Mouse (Mus musculus) kidney, postnatal 25 days (tissue): ENCODE measurements around the gene Hpca.

Experiments used
- DNase-seq, 2 experiments: peaks; one replicate each; pipeline ENCODE4 v3.0.0; 2021; ENCODE audit warnings: mixed read lengths in 2 of 2

The Hpca gene

GRCm38 (mm10) chr4:129136189-129136578 is 14.3 kb upstream of the Hpca start:
- DNase-seq: no peak

- DNase-seq: no peak
Measured at GRCm38 (mm10) chr4:129135637-129136036, 13.8 kb upstream of the Hpca start.

GRCm38 (mm10) chr4:129134799-129135585 is 13.2 kb upstream of the Hpca start:
- DNase-seq: peak; percentile 73 to 88

- DNase-seq: peak; percentile 32 to 70
Measured at GRCm38 (mm10) chr4:129130755-129131303, 9.0 kb upstream of the Hpca start.

GRCm38 (mm10) chr4:129130149-129130548 is 8.3 kb upstream of the Hpca start:
- peak in 1 of 2 experiments; percentile 40 for DNase-seq

GRCm38 (mm10) chr4:129129387-129129786 is 7.6 kb upstream of the Hpca start:
- DNase-seq: no peak

- DNase-seq: no peak
Measured at GRCm38 (mm10) chr4:129128582-129129338, 6.9 kb upstream of the Hpca start.

GRCm38 (mm10) chr4:129125736-129126451 is 4.1 kb upstream of the Hpca start:
- peak; percentile 29 to 58 for DNase-seq

GRCm38 (mm10) chr4:129124652-129125146 is 2.9 kb upstream of the Hpca start:
- DNase-seq: no peak

GRCm38 (mm10) chr4:129122719-129123118 is 883 bp upstream of the Hpca start:
- no peak for DNase-seq

GRCm38 (mm10) chr4:129122107-129122506 is 271 bp upstream of the Hpca start:
- DNase-seq: no peak

- peak; percentile 71 for DNase-seq
Measured at GRCm38 (mm10) chr4:129120520-129121445, 1.1 kb downstream of the Hpca start.

GRCm38 (mm10) chr4:129119708-129120107 is 2.1 kb downstream of the Hpca start:
- no peak for DNase-seq

GRCm38 (mm10) chr4:129117720-129118510 is 3.9 kb downstream of the Hpca start:
- no peak for DNase-seq

- DNase-seq: no peak
Measured at GRCm38 (mm10) chr4:129116703-129117102, 5.1 kb downstream of the Hpca start.

GRCm38 (mm10) chr4:129113083-129113988 is 8.5 kb downstream of the Hpca start:
- DNase-seq: peak; percentile 61 to 75

GRCm38 (mm10) chr4:129112231-129112630 is 9.6 kb downstream of the Hpca start:
- no peak for DNase-seq

GRCm38 (mm10) chr4:129111350-129111749 is 10.5 kb downstream of the Hpca start:
- no peak for DNase-seq

GRCm38 (mm10) chr4:129110804-129111203 is 11.0 kb downstream of the Hpca start:
- DNase-seq: no peak

- DNase-seq: no peak
Measured at GRCm38 (mm10) chr4:129108624-129109023, 13.2 kb downstream of the Hpca start.
